ENCODE assay signal across 8 mouse cellular contexts in genomic region chr17:32285138-32285670, GRCm38 (mm10). TPM values are rescaled to one million over a fixed set of nuclear protein-coding genes. Genes with fewer than 3 reads are reported as not detected.
DNase-seq lines count a peak whose midpoint lies in the region; ATAC-seq and TF ChIP-seq lines count a peak whose summit lies in the region.

No protein-coding gene starts in this region.

- no peak for ATAC-seq in intestine, embryonic 16.5 days
- ATAC-seq in neural tube, embryonic 14.5 days (ENCODE audit: low read depth) = no peak

- H3K4me3 ChIP-seq in left cerebral cortex, adult 2 months = peak overlapping the region; percentile 97
- peak overlapping the region; percentile 72 for H3K4me3 ChIP-seq in cortical plate, adult 2 months (ENCODE audit: insufficient read depth, low read length)
- peak overlapping the region; percentile 95 for H3K4me3 ChIP-seq in intestine, embryonic 16.5 days (ENCODE audit: low read length)
- peak overlapping the region; percentile 92 for H3K4me3 ChIP-seq in neural tube, embryonic 14.5 days (ENCODE audit: low read depth, low read length)

- H3K4me1 ChIP-seq in cortical plate, adult 2 months (ENCODE audit: control insufficient read depth, insufficient read depth, low read length) = peaks cover 4% of the 10 kb centered on the region
- H3K4me1 ChIP-seq in intestine, embryonic 16.5 days (ENCODE audit: control insufficient read depth, insufficient read depth, low read length) = peaks cover 17% of the 10 kb centered on the region
- peaks cover 14% of the 10 kb centered on the region for H3K4me1 ChIP-seq in neural tube, embryonic 14.5 days (ENCODE audit: control insufficient read depth, insufficient read depth, low read length)

- no peaks in the 10 kb centered on the region for H3K36me3 ChIP-seq in intestine, embryonic 16.5 days (ENCODE audit: control insufficient read depth, insufficient read depth, low read length)
- no peaks in the 10 kb centered on the region for H3K36me3 ChIP-seq in neural tube, embryonic 14.5 days (ENCODE audit: control insufficient read depth, insufficient read depth, low read length)

- peak overlapping the region; percentile 98 for H3K9ac ChIP-seq in intestine, embryonic 16.5 days (ENCODE audit: low read depth, low read length)
- H3K9ac ChIP-seq in neural tube, embryonic 14.5 days (replicated peaks; ENCODE audit: low read depth, low read length) = peak overlapping the region; percentile 96

- H3K27me3 ChIP-seq in intestine, embryonic 16.5 days (replicated peaks; ENCODE audit: control insufficient read depth, insufficient read depth, low read length) = no peaks in the 10 kb centered on the region
- H3K27me3 ChIP-seq in neural tube, embryonic 14.5 days (ENCODE audit: control insufficient read depth, insufficient read depth, low read length) = no peaks in the 10 kb centered on the region

- intact Hi-C loops in left cerebral cortex, adult 2 months (cut with DNase I) = no loop called here

- TF ChIP-seq CTCF in left cerebral cortex, adult 2 months (IDR thresholded peaks at IDR 0.05) = no peak
- no peak for TF ChIP-seq CTCF in cortical plate, adult 2 months (IDR thresholded peaks at IDR 0.05; ENCODE audit: extremely low read depth, insufficient read depth, low read length)

- TF ChIP-seq POLR2A in cortical plate, adult 2 months (IDR thresholded peaks at IDR 0.05; ENCODE audit: extremely low read depth, insufficient read depth, low read length) = no peak

- DNase-seq in left cerebral cortex, adult 2 months (ENCODE audit: extremely low spot score in 1 of 2, low spot score in 2 of 2) = no peak
- DNase-seq in left cerebral cortex, adult 11 months (ENCODE audit: low spot score) = no peak
- no peak for DNase-seq in spleen, postnatal 14 days (ENCODE audit: low spot score in 2 of 2)
- no peak for DNase-seq in kidney, adult 9 months
- DNase-seq in spleen, adult 12 weeks (ENCODE audit: low spot score) = no peak

- H3K27ac ChIP-seq in left cerebral cortex, adult 2 months = peak overlapping the region; percentile 95
- no peak overlapping the region for H3K27ac ChIP-seq in cortical plate, adult 2 months (ENCODE audit: insufficient read depth, low read length)
- peak overlapping the region; percentile 99 for H3K27ac ChIP-seq in intestine, embryonic 16.5 days (ENCODE audit: low read length)
- peak overlapping the region; percentile 100 for H3K27ac ChIP-seq in neural tube, embryonic 14.5 days (ENCODE audit: low read depth, low read length)

- 37% methylated on average over 6 of the region's 6 CpGs for WGBS in intestine, embryonic 16.5 days
- 58% methylated on average over 6 of the region's 6 CpGs for WGBS in neural tube, embryonic 14.5 days

- H3K9me3 ChIP-seq in intestine, embryonic 16.5 days (ENCODE audit: control insufficient read depth, low read length) = no peaks in the 10 kb centered on the region
- H3K9me3 ChIP-seq in neural tube, embryonic 14.5 days (ENCODE audit: control insufficient read depth, low read length) = no peaks in the 10 kb centered on the region

- peak overlapping the region; percentile 65 for H3K4me2 ChIP-seq in intestine, embryonic 16.5 days (ENCODE audit: low read depth, low read length)
- peak overlapping the region; percentile 84 for H3K4me2 ChIP-seq in neural tube, embryonic 14.5 days (ENCODE audit: low read depth, low read length)

RNA-seq across cellular contexts. Expression of gene Brd4, which starts 0.7 kb away (rescaled TPM):
- 100 to 1,000 TPM; 121 to 138 TPM for total RNA-seq in left cerebral cortex, adult 2 months (2021)
- polyA plus RNA-seq in cortical plate, adult 2 months (2012; rRNA removed) = 43.5 and 43.9 TPM in 2 replicates
- 35.1 and 56.8 TPM in 2 replicates for polyA plus RNA-seq in intestine, embryonic 16.5 days (2015; fragmentation: Nextera tagmentation; extraction: Ambion mirVana)
- 82.2 and 89.5 TPM in 2 replicates for polyA plus RNA-seq in neural tube, embryonic 14.5 days (2014; fragmentation: Nextera tagmentation; extraction: Ambion mirVana)

RNA-seq across cellular contexts. Expression of gene Akap8, which starts 35.8 kb away (rescaled TPM):
- 100 to 1,000 TPM in 1 of 2 experiments, 10 to 100 TPM in 1; 99.6 to 110 TPM for total RNA-seq in left cerebral cortex, adult 2 months (2021)
- polyA plus RNA-seq in cortical plate, adult 2 months (2012; rRNA removed) = 87.3 and 95.9 TPM in 2 replicates
- polyA plus RNA-seq in intestine, embryonic 16.5 days (2015; fragmentation: Nextera tagmentation; extraction: Ambion mirVana) = 75.0 and 75.7 TPM in 2 replicates
- 58.4 and 67.0 TPM in 2 replicates for polyA plus RNA-seq in neural tube, embryonic 14.5 days (2014; fragmentation: Nextera tagmentation; extraction: Ambion mirVana)
